Mouse (Mus musculus) limb, embryonic 11.5 days (tissue): ENCODE data around the gene Gm15023. TPM values are rescaled to one million over a fixed set of nuclear protein-coding genes. Genes with fewer than 3 reads are reported as not detected.
A peak's percentile ranks its signal among the peaks of the same experiment; 100 is the strongest.
"Not testable (repeated sequence)": the region's sequence is repeated elsewhere in the genome, so short reads cannot be mapped to it uniquely, and the experiment has no call there.

Experiments used
- ATAC-seq: fragments of 200-750 bp; cut with Nextera tagmentation; 2 replicates; pipeline ENCODE4 v1.8.0; 2017; ENCODE audit warnings: low read depth; ENCODE audit not compliant: insufficient number of reproducible peaks, low FRiP score, low TSS enrichment
- DNase-seq: peaks from one replicate; pipeline ENCODE4 v3.0.0-alpha.2; 2015; ENCODE audit warnings: low spot score
- H3K27ac ChIP-seq: fragments of 300-500 bp; sonication (generic); replicated peaks from 2 replicates; pipeline ENCODE4 v1.5.1; 2014; ENCODE audit warnings: low read depth, mild to moderate bottlenecking, low read length
- H3K27me3 ChIP-seq: fragments of 300-500 bp; sonication (generic); 2 replicates; pipeline ENCODE4 v1.6.1; 2014; ENCODE audit warnings: mild to moderate bottlenecking, low read length, mixed read lengths; ENCODE audit not compliant: control insufficient read depth, insufficient read depth
- H3K36me3 ChIP-seq: fragments of 300-500 bp; sonication (generic); 2 replicates; pipeline ENCODE4 v1.6.1; 2014; ENCODE audit warnings: mild to moderate bottlenecking, low read length, moderate library complexity, mixed read lengths; ENCODE audit not compliant: control insufficient read depth, insufficient read depth
- H3K4me1 ChIP-seq: fragments of 300-500 bp; sonication (generic); 2 replicates; pipeline ENCODE4 v1.6.1; 2014; ENCODE audit warnings: low read length, mixed read lengths; ENCODE audit not compliant: control insufficient read depth, insufficient read depth
- H3K4me2 ChIP-seq: fragments of 300-500 bp; sonication (generic); 2 replicates; pipeline ENCODE4 v1.6.1; 2014; ENCODE audit warnings: low read depth, mild to moderate bottlenecking, moderate library complexity; ENCODE audit not compliant: severe bottlenecking
- H3K4me3 ChIP-seq: fragments of 300-500 bp; sonication (generic); 2 replicates; pipeline ENCODE4 v1.5.1; 2014; ENCODE audit warnings: low read depth, low read length
- H3K9ac ChIP-seq: fragments of 300-500 bp; sonication (generic); 2 replicates; pipeline ENCODE4 v1.6.1; 2014; ENCODE audit warnings: mild to moderate bottlenecking, low read length
- H3K9me3 ChIP-seq: fragments of 300-500 bp; sonication (generic); 2 replicates; pipeline ENCODE4 v1.6.1; 2016; ENCODE audit warnings: low read length; ENCODE audit not compliant: control insufficient read depth
- WGBS: fragments of 180-500 bp; shearing (Covaris S2); extraction: QIAGEN DNeasy Blood & Tissue Kit; methylation state at CpG from one replicate; pipeline ENCODE4 v1.1.7; 2014; 5-methylcytosine and 5-hydroxymethylcytosine counted together
- polyA plus RNA-seq: library from polyadenylated mRNA; unstranded; fragments of >200 nt; fragmentation: Nextera tagmentation; extraction: Ambion mirVana; gene quantifications from 2 replicates; pipeline ENCODE4 v1.2.1, GENCODE M21; 2014

Gm15023 gene
- not detected in 2 replicates for polyA plus RNA-seq

DNA sequence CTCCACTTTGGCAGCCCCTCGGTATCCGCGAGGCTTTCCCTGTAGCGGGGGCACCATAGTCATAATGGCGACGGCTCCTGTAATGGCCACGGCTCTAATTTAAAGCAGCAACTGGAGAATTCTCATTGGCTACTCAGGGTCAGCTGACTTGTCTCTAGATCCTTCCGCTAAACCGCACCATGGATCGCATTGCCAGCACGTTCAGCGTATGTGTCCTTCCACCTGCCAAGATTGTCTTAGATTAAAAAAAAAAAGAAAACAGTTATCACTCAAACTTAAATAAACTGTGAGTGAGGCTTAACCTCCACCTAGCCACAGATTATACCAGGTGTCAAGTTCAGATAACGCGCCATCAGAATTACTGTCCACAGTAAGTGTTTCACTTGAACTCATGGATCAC lies at the start of gene Gm15023:
Gene Gm15023 (minus strand): TSS at position 101 of the 400 bp plus-strand sequence.
- WGBS = 98% methylated on average over 4 of the region's 14 CpGs
- not testable (repeated sequence) for ATAC-seq, H3K27ac ChIP-seq

GRCm38 (mm10) chrX:135210436-135211221 lies 33.2 kb upstream of the Gm15023 start, which contains the start of gene Tceal6:
TSS of gene Tceal6 (minus strand) at chrX:135210687.
- H3K9ac ChIP-seq = no peak within 1 kb of the TSS
- WGBS = 32% methylated on average over 11 of the region's 13 CpGs
- DNase-seq = peak; percentile 21

More for the DNA sequence above, at the start of gene Gm15023:
- H3K36me3 ChIP-seq, H3K4me1 ChIP-seq, DNase-seq, H3K9ac ChIP-seq, H3K9me3 ChIP-seq, H3K4me3 ChIP-seq, H3K27me3 ChIP-seq, H3K4me2 ChIP-seq: not testable (repeated sequence)

GRCm38 (mm10) chrX:135209773-135210435 lies 32.5 kb upstream of the Gm15023 start:
- DNase-seq = peak; percentile 20
- ATAC-seq, H3K27me3 ChIP-seq, H3K9ac ChIP-seq, H3K4me1 ChIP-seq, H3K27ac ChIP-seq, H3K9me3 ChIP-seq, H3K36me3 ChIP-seq: not testable (repeated sequence)
- Histone ChIP-seq H3K4me2 (peak overlapping the region; percentile 44; the same call in 1 of the 2 replicates), H3K4me3 (peak overlapping the region; percentile 20)
- 17% methylated on average over 20 of the region's 21 CpGs for WGBS

More at GRCm38 (mm10) chrX:135210436-135211221, 33.2 kb upstream of the Gm15023 start, which contains the start of gene Tceal6:
- ATAC-seq = no peak
- peak within 1 kb of the TSS; percentile 44; the same call in 1 of the 2 replicates for H3K4me2 ChIP-seq
- H3K36me3 ChIP-seq = no peaks in the 10 kb centered on the region
- H3K4me3 ChIP-seq = peak within 1 kb of the TSS; percentile 20
- H3K27me3 ChIP-seq = peaks cover 5% of the 10 kb centered on the region; the same call in 1 of the 2 replicates
- no peaks in the 10 kb centered on the region for H3K4me1 ChIP-seq
- H3K27ac ChIP-seq = no peak within 1 kb of the TSS
- no peaks in the 10 kb centered on the region for H3K9me3 ChIP-seq

- ATAC-seq, H3K27me3 ChIP-seq, H3K4me3 ChIP-seq, H3K4me1 ChIP-seq, H3K4me2 ChIP-seq, H3K27ac ChIP-seq, H3K36me3 ChIP-seq, H3K9ac ChIP-seq, DNase-seq, H3K9me3 ChIP-seq: not testable (repeated sequence)
- no CpG with 5 or more reads among the region's 6 CpGs for WGBS
These were observed 12.5 kb upstream of the Gm15023 start for GRCm38 (mm10) chrX:135189924-135190323.

- H3K4me3 ChIP-seq, H3K36me3 ChIP-seq, DNase-seq, ATAC-seq, H3K27me3 ChIP-seq, H3K9me3 ChIP-seq, H3K4me1 ChIP-seq, H3K27ac ChIP-seq, H3K4me2 ChIP-seq, H3K9ac ChIP-seq: not testable (repeated sequence)
- WGBS = no CpG with 5 or more reads among the region's 3 CpGs
These were observed 11.2 kb upstream of the Gm15023 start for GRCm38 (mm10) chrX:135188661-135189060.

Other genes with a start within 250 kb of the Gm15023 start
- 0.81 and 1.0 TPM in 2 replicates for gene Nxf2, start 212.9 kb downstream of the Gm15023 start, polyA plus RNA-seq
- 6.1 and 6.7 TPM in 2 replicates for gene Zmat1, start 168.4 kb downstream of the Gm15023 start, polyA plus RNA-seq
- 0.21 and 0.91 TPM in 2 replicates for gene Tceal6, start 33.1 kb upstream of the Gm15023 start, polyA plus RNA-seq
- gene Pramel3, start 124.7 kb upstream of the Gm15023 start, polyA plus RNA-seq = not detected in 2 replicates
- gene Gm5128, start 195.7 kb upstream of the Gm15023 start, polyA plus RNA-seq = not detected in 2 replicates